Mouse (Mus musculus): ENCODE data around the gene A1bg.

- TF ChIP-seq CTCF (IDR thresholded peaks at IDR 0.05; ENCODE audit: extremely low read depth, insufficient read depth, insufficient read length, insufficient replicate concordance) (no peak), POLR2A (IDR thresholded peaks at IDR 0.05; ENCODE audit: low read depth, low read length) (no peak)
These were observed 24.4 kb downstream of the A1bg start for GRCm38 (mm10) chr15:60898187-60898965.

All from spleen, adult 2 months (tissue).